Mouse (Mus musculus) embryonic fibroblast, embryonic 13.5 days (primary cell): ENCODE measurements around the gene Spag16. TPM values are rescaled to one million over a fixed set of nuclear protein-coding genes. Genes with fewer than 3 reads are reported as not detected.
"Not testable (repeated sequence)": the region's sequence is repeated elsewhere in the genome, so short reads cannot be mapped to it uniquely, and the experiment has no call there.

ENCODE experiments used
- H3K27ac ChIP-seq: 2 replicates; pipeline ENCODE4 v1.5.1; 2012; ENCODE audit warnings: low read length, control low read depth, inconsistent platforms; ENCODE audit not compliant: insufficient read depth
- H3K4me1 ChIP-seq: 2 replicates; pipeline ENCODE4 v1.6.1; 2011; ENCODE audit warnings: low read length; ENCODE audit not compliant: control insufficient read depth, insufficient read depth
- H3K4me3 ChIP-seq: 2 replicates; pipeline ENCODE4 v1.5.1; 2011; ENCODE audit warnings: mild to moderate bottlenecking, control low read depth, low read length; ENCODE audit not compliant: insufficient read depth
- CTCF ChIP-seq: IDR thresholded peaks from 2 replicates; pipeline ENCODE4 v1.5.1; 2011; ENCODE audit warnings: mild to moderate bottlenecking, control low read depth, low read length, moderate library complexity, borderline replicate concordance; ENCODE audit not compliant: insufficient read depth
- POLR2A ChIP-seq: IDR thresholded peaks from 2 replicates; pipeline ENCODE4 v1.6.1; 2011; ENCODE audit warnings: low read depth, mild to moderate bottlenecking, control low read depth, low read length, moderate library complexity
- polyA plus RNA-seq: library from polyadenylated mRNA; stranded (reverse); fragments of >200 nt; gene quantifications from 2 replicates; pipeline ENCODE4 v1.2.4, GENCODE M21; 2011; ENCODE audit warnings: low read depth; ENCODE audit not compliant: missing spikeins, insufficient read length

Spag16 gene
- not detected in 2 replicates for polyA plus RNA-seq

- H3K4me1 ChIP-seq: no peaks in the 10 kb centered on the region
- peak within 1 kb of the TSS; percentile 16 for H3K4me3 ChIP-seq
- H3K27ac ChIP-seq: no peak within 1 kb of the TSS
- TF ChIP-seq POLR2A (no peak), CTCF (no peak)
These were observed at the start of gene Spag16 for GRCm38 (mm10) chr1:69826806-69827703. Gene Spag16, plus strand, starts transcription at chr1:69826970.

- Histone ChIP-seq H3K27ac (no peak overlapping the region), H3K4me3 (no peak overlapping the region)
- no peak for TF ChIP-seq CTCF
- TF ChIP-seq POLR2A: no peak
These were observed 41.6 kb upstream of the Spag16 start for GRCm38 (mm10) chr1:69785129-69785528.

GRCm38 (mm10) chr1:69786716-69787115, 40.1 kb upstream of the Spag16 start:
- Histone ChIP-seq H3K27ac (no peak overlapping the region), H3K4me3 (no peak overlapping the region), H3K4me1 (no peaks in the 10 kb centered on the region)
- TF ChIP-seq CTCF (no peak), POLR2A (no peak)

More at GRCm38 (mm10) chr1:69785129-69785528, 41.6 kb upstream of the Spag16 start:
- H3K4me1 ChIP-seq: no peaks in the 10 kb centered on the region

DNA sequence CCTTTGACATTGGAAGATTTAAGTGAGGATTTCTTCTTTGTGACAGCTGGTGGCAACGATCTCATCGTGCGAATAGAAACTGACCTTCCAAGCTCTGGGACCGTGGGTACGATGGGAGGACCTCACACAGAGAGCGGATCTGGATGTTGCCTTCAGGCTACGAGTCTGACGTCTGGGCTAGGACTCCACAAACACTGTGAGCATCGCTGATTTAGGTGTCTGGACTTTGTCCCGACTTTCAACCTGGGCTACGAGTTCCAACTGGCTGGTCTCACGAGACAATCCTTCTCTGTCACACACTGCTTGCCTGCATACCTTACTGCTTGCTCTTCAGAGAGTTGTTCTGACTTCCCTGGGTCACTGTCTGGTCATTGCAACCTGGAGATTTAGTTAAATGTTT, 39.4 kb upstream of the Spag16 start:
- TF ChIP-seq CTCF (no peak), POLR2A (no peak)
- H3K27ac ChIP-seq: no peak overlapping the region
- no peaks in the 10 kb centered on the region for H3K4me1 ChIP-seq
- H3K4me3 ChIP-seq: no peak overlapping the region

- Histone ChIP-seq H3K4me1 (no peaks in the 10 kb centered on the region), H3K4me3 (no peak overlapping the region), H3K27ac (no peak overlapping the region)
- TF ChIP-seq CTCF (peak; percentile 33; the same call in 1 of the 2 replicates), POLR2A (no peak)
These were observed 36.2 kb upstream of the Spag16 start for GRCm38 (mm10) chr1:69790337-69791250.

GRCm38 (mm10) chr1:69798948-69799565, 27.7 kb upstream of the Spag16 start:
- TF ChIP-seq POLR2A (no peak), CTCF (no peak)
- H3K4me1 ChIP-seq: no peaks in the 10 kb centered on the region

DNA sequence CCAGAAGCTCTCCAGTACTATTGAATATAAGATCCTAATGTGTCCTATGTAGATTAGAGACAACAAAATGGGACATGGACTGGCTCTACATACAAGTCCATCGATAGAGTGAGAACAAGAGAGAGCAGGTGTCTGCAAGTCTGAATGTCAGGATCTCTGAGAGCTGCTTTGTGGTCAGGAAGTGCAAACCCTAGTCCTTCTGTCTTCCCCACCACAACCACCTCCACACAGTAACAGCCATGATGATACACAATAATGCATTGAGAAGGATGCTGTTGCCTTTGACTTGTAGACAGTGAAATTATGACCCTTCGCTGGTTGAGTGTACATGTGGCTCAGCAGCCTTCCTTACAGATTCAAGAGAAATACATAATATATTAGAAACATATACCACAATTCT, 16.6 kb upstream of the Spag16 start:
- no peak overlapping the region for H3K4me3 ChIP-seq
- no peaks in the 10 kb centered on the region for H3K4me1 ChIP-seq
- no peak overlapping the region for H3K27ac ChIP-seq
- no peak for TF ChIP-seq CTCF
- TF ChIP-seq POLR2A: no peak

More at GRCm38 (mm10) chr1:69798948-69799565, 27.7 kb upstream of the Spag16 start:
- H3K4me3 ChIP-seq: no peak overlapping the region
- no peak overlapping the region for H3K27ac ChIP-seq

DNA sequence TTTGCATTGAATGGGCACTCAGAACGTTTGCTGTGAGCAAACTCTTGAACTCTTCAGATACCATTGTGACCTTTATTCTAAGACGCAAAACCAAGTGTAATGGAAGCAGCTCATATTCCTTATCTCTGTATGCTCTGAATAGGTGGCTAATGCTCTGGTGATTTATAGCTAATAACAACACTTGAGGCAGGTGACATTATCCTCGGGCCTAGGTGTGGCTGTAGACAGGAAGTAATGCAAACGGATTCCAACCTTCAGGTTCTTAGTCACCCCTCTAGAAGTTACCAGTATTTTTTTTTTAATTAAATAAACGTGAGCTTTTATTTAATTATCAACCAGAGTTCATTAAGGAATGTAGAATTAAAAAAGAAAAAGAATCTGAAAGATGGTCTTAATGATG, 1.1 kb upstream of the Spag16 start:
- not testable (repeated sequence) for H3K4me3 ChIP-seq, H3K4me1 ChIP-seq, H3K27ac ChIP-seq

GRCm38 (mm10) chr1:69828872-69829479, 2.2 kb downstream of the Spag16 start:
- Histone ChIP-seq H3K27ac (no peak overlapping the region), H3K4me1 (no peaks in the 10 kb centered on the region), H3K4me3 (no peak overlapping the region)
- TF ChIP-seq CTCF (no peak), POLR2A (no peak)
